Mouse (Mus musculus): ENCODE data around the gene Mroh2a.

The Mroh2a gene

DNA sequence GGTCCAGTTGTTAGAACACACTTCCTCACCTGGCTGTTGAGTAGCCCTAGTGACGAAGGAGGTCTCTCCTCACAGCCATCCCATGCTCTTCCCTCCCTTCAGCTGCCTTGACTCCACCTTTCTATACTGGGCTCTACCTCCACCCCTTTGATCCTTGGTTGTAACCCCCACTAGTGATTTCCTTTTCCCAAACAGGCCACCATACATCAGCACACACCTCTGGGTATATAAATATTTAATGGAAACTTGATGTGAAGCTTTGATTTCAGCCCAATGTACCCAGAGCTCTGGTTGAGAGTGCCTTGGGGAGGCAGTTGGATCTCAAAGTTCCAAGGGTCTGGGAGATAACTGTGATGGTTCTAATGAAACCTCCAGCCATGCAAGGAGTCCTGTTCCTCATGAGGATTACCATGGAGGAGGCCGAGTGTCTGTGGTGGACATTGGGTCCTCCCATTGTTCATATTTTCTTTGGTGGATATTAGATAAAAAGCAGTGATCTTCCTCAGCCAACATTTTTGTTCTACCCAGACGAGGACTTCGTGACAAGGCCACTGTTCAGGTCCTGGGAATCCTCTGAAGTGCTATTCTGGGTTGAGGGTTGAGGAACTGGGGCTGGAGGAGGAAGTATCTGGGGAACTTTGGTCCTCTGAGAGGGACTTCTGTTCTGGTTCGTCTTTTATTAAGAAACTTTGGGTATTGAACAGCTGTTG is at the start of gene Mroh2a:
Mroh2a (plus strand) TSS at position 317 of the 710 bp plus-strand sequence.
- in situ Hi-C loops (cut with MboI, MseI) = no loop called here

DNA sequence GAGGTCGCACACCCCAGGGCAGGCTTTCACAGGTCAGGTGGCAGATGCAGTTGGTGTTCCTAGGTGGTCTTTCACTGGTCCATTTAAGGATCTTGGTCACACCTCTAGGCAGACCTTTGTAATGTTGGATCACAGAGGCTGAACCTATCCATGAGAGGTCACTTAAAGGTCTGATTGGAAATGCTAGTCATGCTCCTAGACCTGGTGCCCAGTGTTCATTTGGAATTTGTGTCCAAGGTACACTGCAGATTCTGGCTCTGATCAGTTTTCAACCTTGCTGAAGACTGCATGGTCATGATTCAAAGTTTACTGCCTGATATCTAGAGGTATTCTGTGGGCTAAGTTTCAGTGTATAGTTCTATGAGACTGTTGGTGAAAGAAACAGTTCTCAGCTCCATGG is 47.1 kb upstream of the Mroh2a start:
- in situ Hi-C loops (cut with MboI, MseI) = loop anchor here (25.0 kb wide), 3 partner anchors 333 to 1733 kb away; partner anchors contain the start of gene Glrp1

DNA sequence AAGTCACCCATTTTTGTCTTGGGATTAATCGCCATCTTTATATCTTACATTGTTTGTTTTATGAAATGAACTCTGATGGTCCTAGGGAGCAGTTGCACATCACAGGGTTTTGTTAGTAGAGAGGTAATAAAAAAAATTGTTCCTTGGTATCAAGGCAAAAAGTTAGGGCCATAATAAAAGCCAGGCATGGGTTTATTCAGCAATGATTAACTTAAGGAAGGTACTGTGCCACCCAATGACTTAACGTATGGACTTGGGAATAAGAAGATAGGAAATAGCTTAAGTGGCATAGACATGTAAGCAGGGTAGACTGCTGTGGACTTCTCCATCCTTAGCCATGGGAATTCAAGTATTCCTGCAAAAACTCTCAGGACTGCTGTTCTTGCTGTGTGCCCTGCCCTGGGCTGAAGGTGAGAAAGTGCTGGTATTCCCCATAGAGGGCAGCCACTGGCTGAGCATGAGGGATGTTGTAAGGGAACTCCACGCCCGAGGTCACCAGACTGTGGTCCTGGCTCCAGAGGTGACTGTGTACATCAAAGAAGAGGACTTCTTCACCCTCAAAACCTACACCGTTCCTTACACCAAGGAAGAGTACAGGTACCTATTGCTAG is 40.4 kb upstream of the Mroh2a start:
- in situ Hi-C loops (cut with MboI, MseI) = loop anchor here (5.0 to 25.0 kb wide), 4 partner anchors 39 to 1726 kb away; partner anchors contain the start of gene Glrp1

DNA sequence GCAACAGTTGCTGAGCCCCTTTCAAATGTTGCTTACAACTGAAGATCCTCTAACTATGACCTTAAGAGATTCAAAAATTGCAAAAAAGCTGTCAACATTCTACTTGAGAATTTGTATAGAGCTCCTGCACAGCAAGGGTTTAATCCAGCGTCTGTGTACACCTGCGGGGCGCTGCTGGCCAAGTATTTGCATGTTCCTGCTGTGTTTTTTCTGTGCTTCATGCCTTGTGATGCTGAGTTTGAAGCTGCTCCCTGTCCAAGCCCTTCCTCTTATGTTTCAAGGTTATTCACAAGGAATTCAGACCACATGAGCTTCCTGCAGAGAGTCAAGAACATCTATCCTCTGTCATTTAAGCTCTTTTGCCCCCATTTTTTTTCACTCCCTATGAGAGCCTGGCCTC is 34.6 kb upstream of the Mroh2a start:
- in situ Hi-C loops (cut with MboI, MseI) = loop anchor here (5.0 to 25.0 kb wide), 4 partner anchors 145 to 1720 kb away; partner anchors contain the start of gene Glrp1

- in situ Hi-C loops (cut with MboI, MseI) = loop anchor here (25.0 kb wide), 3 partner anchors 317 to 1717 kb away; partner anchors contain the start of gene Glrp1
These were observed 31.1 kb upstream of the Mroh2a start for GRCm38 (mm10) chr1:88195687-88196086.

DNA sequence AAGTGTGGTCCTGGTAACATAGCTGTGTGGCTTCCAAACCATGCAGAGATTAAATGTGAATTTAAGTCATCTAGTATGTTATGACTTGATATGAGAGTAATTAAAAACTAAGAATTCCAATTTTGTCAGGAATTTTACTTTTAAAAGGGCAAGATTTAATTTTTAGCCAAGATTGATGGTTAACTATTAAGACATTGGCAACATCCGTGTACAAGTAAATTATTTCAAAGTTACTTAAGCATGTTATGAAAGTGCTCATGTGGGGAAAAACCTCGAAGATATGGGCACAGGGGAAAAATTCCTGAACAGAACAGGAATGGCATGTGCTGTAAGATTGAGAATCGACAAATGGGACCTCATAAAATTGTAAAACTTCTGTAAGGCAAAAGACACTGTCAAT is 29.3 kb upstream of the Mroh2a start:
- in situ Hi-C loops (cut with MboI, MseI) = loop anchor here (25.0 kb wide), 3 partner anchors 315 to 1715 kb away; partner anchors contain the start of gene Glrp1

DNA sequence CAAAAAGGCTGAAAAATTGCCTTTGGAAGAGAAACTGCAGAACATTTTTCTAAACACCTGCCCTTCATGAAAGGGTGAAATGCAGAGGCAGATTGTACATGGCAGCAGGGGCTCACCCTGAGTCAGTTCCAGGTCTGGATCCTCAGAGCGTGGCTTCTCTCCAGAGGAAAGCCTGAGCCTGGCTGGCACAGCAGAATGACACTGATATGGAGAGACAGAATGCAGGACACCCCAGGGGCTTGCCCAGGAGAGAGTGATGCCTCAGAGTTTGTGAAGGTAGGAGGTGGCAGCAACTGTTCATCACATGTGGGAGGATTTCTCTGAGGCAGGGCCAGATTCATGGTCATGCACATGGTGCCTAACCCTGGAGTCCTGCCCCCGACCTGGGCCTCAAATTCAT is 26.8 kb upstream of the Mroh2a start:
- in situ Hi-C loops (cut with MboI, MseI) = loop anchor here (10.0 to 25.0 kb wide), 4 partner anchors 105 to 1712 kb away; partner anchors contain the start of genes Glrp1 and Ugt1a7c

GRCm38 (mm10) chr1:88200456-88200855 is 26.3 kb upstream of the Mroh2a start, which contains the start of gene Ugt1a2:
TSS of gene Ugt1a2 (plus strand) at chr1:88200601.
- in situ Hi-C loops (cut with MboI, MseI) = loop anchor here (10.0 kb wide), 1 partner anchor 106 kb away; the partner anchor contains the start of gene Ugt1a7c

DNA sequence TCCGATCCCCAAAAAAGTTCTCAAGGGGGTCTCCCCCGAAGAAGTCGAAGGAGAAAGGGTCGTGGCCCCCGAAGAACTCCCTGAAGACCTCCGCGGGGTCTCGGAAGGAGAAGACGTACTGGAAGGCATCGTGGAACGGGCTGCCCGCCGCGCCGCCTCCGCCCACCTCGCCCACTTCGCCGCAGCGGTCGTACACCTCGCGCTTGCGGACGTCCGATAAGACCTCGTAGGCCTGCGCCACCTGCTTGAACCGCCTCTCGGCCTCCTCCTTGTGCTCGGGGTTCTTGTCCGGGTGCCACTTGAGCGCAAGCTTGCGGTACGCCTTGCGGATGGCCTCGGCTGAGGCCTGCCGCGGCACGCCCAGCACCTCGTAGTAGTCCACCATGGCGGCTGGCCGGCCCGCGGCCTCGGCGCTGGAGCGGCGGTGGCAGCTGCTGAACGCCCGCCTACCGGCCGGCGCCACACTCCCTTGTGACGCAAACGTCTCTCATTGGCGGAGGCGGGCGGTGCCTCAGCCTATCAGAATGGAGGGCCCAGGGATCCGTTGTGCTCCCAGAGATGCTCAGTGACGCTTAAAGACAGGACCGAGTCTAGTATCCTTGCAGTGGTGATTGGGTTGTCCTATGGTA is 21.4 kb upstream of the Mroh2a start, which contains the start of gene Dnajb3:
Dnajb3 (minus strand) TSS at position 489 of the 629 bp plus-strand sequence.
- in situ Hi-C loops (cut with MboI, MseI) = loop anchor here (5.0 to 10.0 kb wide), 2 partner anchors 111 to 633 kb away; partner anchors contain the start of genes Ngef and Ugt1a7c

GRCm38 (mm10) chr1:88206843-88207479 is 19.8 kb upstream of the Mroh2a start:
- in situ Hi-C loops (cut with MboI, MseI) = loop anchor here (5.0 to 10.0 kb wide), 2 partner anchors 112 to 635 kb away; partner anchors contain the start of genes Ngef and Ugt1a7c

- in situ Hi-C loops (cut with MboI, MseI) = no loop called here
These were observed 15.0 kb upstream of the Mroh2a start, which contains the start of gene Ugt1a1 for GRCm38 (mm10) chr1:88211812-88212211. TSS of gene Ugt1a1 (plus strand) at chr1:88211959.

DNA sequence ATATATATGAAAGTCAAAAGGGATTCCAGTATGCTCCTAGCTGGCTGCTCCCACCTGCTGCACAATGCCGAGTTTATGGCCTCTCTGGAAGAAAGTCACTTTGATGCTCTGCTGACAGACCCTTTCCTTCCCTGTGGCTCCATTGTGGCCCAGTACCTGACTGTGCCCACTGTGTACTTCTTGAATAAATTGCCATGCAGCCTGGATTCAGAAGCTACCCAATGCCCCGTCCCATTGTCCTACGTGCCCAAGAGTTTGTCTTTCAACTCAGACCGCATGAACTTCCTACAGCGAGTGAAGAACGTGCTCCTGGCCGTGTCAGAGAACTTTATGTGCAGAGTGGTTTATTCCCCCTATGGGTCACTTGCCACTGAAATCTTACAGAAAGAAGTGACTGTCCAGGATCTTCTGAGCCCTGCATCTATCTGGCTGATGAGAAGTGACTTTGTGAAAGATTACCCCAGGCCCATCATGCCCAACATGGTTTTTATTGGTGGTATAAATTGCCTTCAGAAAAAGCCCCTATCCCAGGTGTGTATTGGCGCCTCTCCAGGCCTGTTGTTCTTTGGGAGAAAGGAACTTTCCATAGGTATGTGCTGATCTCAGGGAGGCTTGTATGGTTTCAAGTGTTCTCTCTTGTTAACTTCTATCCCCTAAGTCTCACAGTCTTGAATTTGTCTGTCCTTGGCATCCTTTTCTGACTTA is 14.3 kb upstream of the Mroh2a start:
- in situ Hi-C loops (cut with MboI, MseI) = no loop called here

DNA sequence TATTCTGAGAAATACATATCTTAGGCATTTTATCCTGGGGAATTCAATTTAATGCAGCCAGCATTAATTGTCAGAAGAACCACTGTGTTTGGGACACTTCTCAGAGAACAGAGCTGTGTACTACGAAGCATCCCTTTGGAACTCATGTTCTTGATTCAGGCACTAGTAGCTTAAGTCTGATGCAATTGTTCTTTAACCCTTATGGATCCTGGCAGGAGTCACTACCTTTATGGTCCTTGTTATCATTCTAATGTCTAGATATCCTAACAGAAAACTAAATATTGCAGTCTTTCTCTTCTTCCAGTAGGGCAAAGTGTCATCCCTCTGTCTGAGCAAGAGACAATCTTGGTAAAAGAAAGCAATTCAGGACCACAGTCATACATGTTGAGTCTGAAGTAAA is 13.7 kb upstream of the Mroh2a start:
- in situ Hi-C loops (cut with MboI, MseI) = no loop called here

DNA sequence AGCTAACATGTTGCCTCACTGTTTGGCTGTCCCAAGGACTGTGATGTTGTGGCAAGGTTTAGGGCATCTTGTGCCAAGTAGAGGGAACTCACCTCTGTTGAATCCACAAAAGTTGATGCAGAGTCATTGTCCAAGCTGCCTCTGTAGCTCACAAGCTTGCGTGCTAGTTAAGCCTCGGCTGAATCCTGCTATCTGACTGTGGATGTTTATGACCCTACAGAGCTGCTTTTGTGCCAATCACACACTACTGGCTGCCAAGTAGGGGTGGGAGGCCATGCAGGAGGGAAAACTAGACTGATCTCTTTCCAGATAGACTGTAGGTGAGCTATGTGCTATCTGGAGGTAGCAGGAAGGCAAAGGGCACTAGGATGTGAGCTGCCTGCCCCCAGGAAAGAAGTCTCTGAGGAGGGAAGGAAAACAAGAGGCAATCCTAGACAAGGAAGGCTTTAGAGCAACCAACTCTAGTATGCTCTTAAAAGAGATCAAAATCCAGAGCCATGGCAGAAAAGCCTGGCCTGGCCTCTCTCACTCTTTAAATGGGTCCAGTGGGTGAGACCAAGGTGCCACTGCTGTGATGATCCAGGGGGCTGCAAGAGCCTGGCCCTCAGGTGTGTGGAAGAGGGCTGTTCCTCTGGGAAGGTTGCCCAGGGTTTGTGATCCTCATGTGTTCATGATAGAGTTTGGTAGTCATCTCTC is 12.9 kb upstream of the Mroh2a start:
- in situ Hi-C loops (cut with MboI, MseI) = no loop called here

- in situ Hi-C loops (cut with MboI, MseI) = no loop called here
These were observed 12.3 kb upstream of the Mroh2a start for GRCm38 (mm10) chr1:88214462-88214952.

- in situ Hi-C loops (cut with MboI, MseI) = no loop called here
These were observed 11.1 kb upstream of the Mroh2a start for GRCm38 (mm10) chr1:88215466-88216380.

- in situ Hi-C loops (cut with MboI, MseI) = no loop called here
These were observed 10.2 kb upstream of the Mroh2a start for GRCm38 (mm10) chr1:88216551-88216950.

GRCm38 (mm10) chr1:88217144-88217543 is 9.6 kb upstream of the Mroh2a start:
- in situ Hi-C loops (cut with MboI, MseI) = no loop called here

GRCm38 (mm10) chr1:88217576-88217975 is 9.2 kb upstream of the Mroh2a start:
- in situ Hi-C loops (cut with MboI, MseI) = no loop called here

Measured in regulatory T cell (primary cell).